In the genomic region with DNA sequence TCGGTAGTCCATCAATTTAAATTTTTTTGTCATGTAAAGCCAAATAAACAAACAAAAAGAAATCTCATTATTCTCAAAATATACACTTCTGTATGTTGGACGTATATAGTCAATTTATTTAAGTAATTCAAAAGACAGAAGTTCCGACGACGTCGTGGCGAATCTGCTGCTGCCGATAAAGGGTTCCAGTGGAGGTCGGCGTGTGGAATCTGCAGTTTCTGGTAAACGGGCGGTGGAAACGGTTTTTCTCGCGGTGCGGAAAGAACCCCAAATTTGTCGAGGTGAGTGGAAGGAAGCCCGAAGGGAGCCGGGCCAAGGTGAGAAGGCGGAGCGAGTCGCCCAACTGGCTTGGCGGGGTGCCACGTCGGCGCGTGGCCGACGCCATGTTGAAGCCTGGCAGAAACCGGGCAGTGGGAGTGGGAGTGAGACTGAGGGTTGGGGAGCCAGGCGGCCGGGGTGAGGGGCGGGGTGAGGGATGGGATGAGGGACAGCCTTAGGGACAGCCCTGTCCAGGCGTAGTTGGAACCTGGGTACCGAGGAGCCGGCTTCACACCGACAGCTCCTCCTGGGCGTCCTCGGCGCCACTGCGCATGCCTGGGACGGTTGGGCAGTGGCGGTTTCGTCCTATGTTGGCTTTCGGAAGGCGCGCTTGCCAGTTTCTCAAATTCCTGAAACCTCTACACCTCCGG, we compare ENCODE assay signal across 8 mouse cellular contexts. TPM values are rescaled to one million over a fixed set of nuclear protein-coding genes. Genes with fewer than 3 reads are reported as not detected.
DNase-seq lines count a peak whose midpoint lies in the region; ATAC-seq and TF ChIP-seq lines count a peak whose summit lies in the region.

A gene (plus strand): TSS at position 169 of the 689 bp plus-strand sequence.

- H3K9ac ChIP-seq in heart, embryonic 14.5 days (ENCODE audit: low read length), result peak within 1 kb of the TSS; percentile 77
- peak within 1 kb of the TSS; percentile 96 for H3K9ac ChIP-seq in liver, embryonic 14.5 days (replicated peaks)
- H3K9ac ChIP-seq in neural tube, embryonic 11.5 days (ENCODE audit: low read length), result peak within 1 kb of the TSS; percentile 75
- H3K9ac ChIP-seq in stomach, postnatal 0 days (ENCODE audit: low read length), result peak within 1 kb of the TSS; percentile 83

- peaks cover 9 to 13% of the 10 kb centered on the region in 2 experiments for H3K4me1 ChIP-seq in heart, embryonic 14.5 days (ENCODE audit: control insufficient read depth in 2 of 2, insufficient read depth in 2 of 2, low read length in 2 of 2)
- peaks cover 5 to 12% of the 10 kb centered on the region in 2 experiments for H3K4me1 ChIP-seq in liver, embryonic 14.5 days (replicated peaks; ENCODE audit: control insufficient read depth in 2 of 2, insufficient read depth in 2 of 2, low read length in 1 of 2)
- 0 out of 2 replicates have a peak, but pooled peaks cover 3% of the 10 kb centered on the region for H3K4me1 ChIP-seq in neural tube, embryonic 11.5 days (ENCODE audit: control insufficient read depth, insufficient read depth, low read length)
- peaks cover 4% of the 10 kb centered on the region; the same call in 1 of the 2 replicates for H3K4me1 ChIP-seq in stomach, postnatal 0 days (replicated peaks; ENCODE audit: control insufficient read depth, insufficient read depth)

- ATAC-seq in CD4-positive, CD25-positive, alpha-beta regulatory T cell, adult 4 months, result peak; percentile 72
- peak; percentile 90 for ATAC-seq in heart, embryonic 14.5 days (ENCODE audit: insufficient number of reproducible peaks, insufficient read depth, low FRiP score, low read depth)
- ATAC-seq in liver, embryonic 14.5 days (ENCODE audit: insufficient read depth), result peak; percentile 85
- ATAC-seq in neural tube, embryonic 11.5 days (ENCODE audit: insufficient read depth, low FRiP score, low TSS enrichment), result peak; percentile 92
- ATAC-seq in stomach, postnatal 0 days (ENCODE audit: low FRiP score, low TSS enrichment), result peak; percentile 83

- no peaks in the 10 kb centered on the region for H3K9me3 ChIP-seq in heart, embryonic 14.5 days (ENCODE audit: control insufficient read depth, low read length)
- no peaks in the 10 kb centered on the region for H3K9me3 ChIP-seq in liver, embryonic 14.5 days (ENCODE audit: control insufficient read depth, low read length)
- no peaks in the 10 kb centered on the region for H3K9me3 ChIP-seq in neural tube, embryonic 11.5 days (ENCODE audit: control insufficient read depth, low read length)
- no peaks in the 10 kb centered on the region for H3K9me3 ChIP-seq in stomach, postnatal 0 days (ENCODE audit: control insufficient read depth, low read length)

- H3K27ac ChIP-seq in heart, embryonic 14.5 days (replicated peaks in 1 of 2; ENCODE audit: control insufficient read depth in 1 of 2, insufficient read depth in 1 of 2, low read depth in 2 of 2, low read length in 2 of 2), result peak within 1 kb of the TSS; percentile 97 to 100
- peak within 1 kb of the TSS; percentile 93 for H3K27ac ChIP-seq in liver, embryonic 14.5 days
- peak within 1 kb of the TSS; percentile 95 for H3K27ac ChIP-seq in neural tube, embryonic 11.5 days (ENCODE audit: low read depth, low read length)
- H3K27ac ChIP-seq in stomach, postnatal 0 days (replicated peaks), result peak within 1 kb of the TSS; percentile 100

- TF ChIP-seq EP300 in liver, embryonic 14.5 days (IDR thresholded peaks at IDR 0.05; ENCODE audit: low read depth), result peak; percentile 50
- TF ChIP-seq EP300 in stomach, postnatal 0 days (optimal IDR thresholded peaks at IDR 0.05), result peak; percentile 85

- 0 out of 2 replicates have a peak, but pooled peaks cover 6% of the 10 kb centered on the region for H3K36me3 ChIP-seq in heart, embryonic 14.5 days (ENCODE audit: control insufficient read depth, insufficient read depth, low read length)
- H3K36me3 ChIP-seq in liver, embryonic 14.5 days (replicated peaks; ENCODE audit: control insufficient read depth, insufficient read depth, low read depth), result no peaks in the 10 kb centered on the region
- no peaks in the 10 kb centered on the region for H3K36me3 ChIP-seq in neural tube, embryonic 11.5 days (ENCODE audit: control insufficient read depth, insufficient read depth, low read length)
- H3K36me3 ChIP-seq in stomach, postnatal 0 days (ENCODE audit: control insufficient read depth, insufficient read depth, low read length), result no peaks in the 10 kb centered on the region

- peak; percentile 81 for DNase-seq in c-Kit-negative CD71-positive TER-119-positive erythroid progenitor cells, embryonic 14.5 days (ENCODE audit: low read depth, low spot score)
- DNase-seq in fibroblast of lung, adult 2 months (ENCODE audit: low read depth), result peak; percentile 85
- DNase-seq in kidney, postnatal 14 days, result peak; percentile 94
- DNase-seq in liver, embryonic 14.5 days (ENCODE audit: low read depth in 3 of 3, low spot score in 3 of 3), result peak; percentile 73 to 78 (median 76)
- peak; percentile 88 for DNase-seq in neural tube, embryonic 11.5 days (ENCODE audit: low spot score)
- DNase-seq in stomach, postnatal 0 days (ENCODE audit: low spot score), result peak; percentile 93

- under 1% methylated on average over 48 of the region's 48 CpGs for WGBS in heart, embryonic 14.5 days
- under 1% methylated on average over 48 of the region's 48 CpGs for WGBS in liver, embryonic 14.5 days (ENCODE audit: insufficient replicate concordance)
- under 1% methylated on average over 47 of the region's 48 CpGs for WGBS in neural tube, embryonic 11.5 days
- WGBS in stomach, postnatal 0 days, result under 1% methylated on average over 47 of the region's 48 CpGs

- peak; percentile 23; the same call in 1 of the 2 replicates for TF ChIP-seq CTCF in liver, embryonic 14.5 days (IDR thresholded peaks at IDR 0.05; ENCODE audit: low read depth)
- TF ChIP-seq CTCF in stomach, postnatal 0 days (IDR thresholded peaks at IDR 0.05; ENCODE audit: low read depth), result no peak

- H3K27me3 ChIP-seq in heart, embryonic 14.5 days (ENCODE audit: control insufficient read depth, insufficient read depth, low read length), result no peaks in the 10 kb centered on the region
- H3K27me3 ChIP-seq in liver, embryonic 14.5 days (ENCODE audit: control insufficient read depth, insufficient read depth, low read length), result no peaks in the 10 kb centered on the region
- H3K27me3 ChIP-seq in neural tube, embryonic 11.5 days (ENCODE audit: control insufficient read depth, insufficient read depth, low read length), result no peaks in the 10 kb centered on the region
- H3K27me3 ChIP-seq in stomach, postnatal 0 days (ENCODE audit: control insufficient read depth, insufficient read depth, low read length), result no peaks in the 10 kb centered on the region

- peak within 1 kb of the TSS; percentile 86 for H3K4me2 ChIP-seq in heart, embryonic 14.5 days (ENCODE audit: low read length)
- H3K4me2 ChIP-seq in liver, embryonic 14.5 days (ENCODE audit: low read depth), result peak within 1 kb of the TSS; percentile 91
- peak within 1 kb of the TSS; percentile 71 for H3K4me2 ChIP-seq in neural tube, embryonic 11.5 days (ENCODE audit: low read depth)
- H3K4me2 ChIP-seq in stomach, postnatal 0 days (replicated peaks; ENCODE audit: low read depth), result peak within 1 kb of the TSS; percentile 74

- H3K4me3 ChIP-seq in heart, embryonic 14.5 days (ENCODE audit: control insufficient read depth in 1 of 2, insufficient read depth in 1 of 2, low read depth in 1 of 2, low read length in 2 of 2), result peak within 1 kb of the TSS; percentile 50 to 96
- peak within 1 kb of the TSS; percentile 69 to 93 for H3K4me3 ChIP-seq in liver, embryonic 14.5 days (ENCODE audit: insufficient read depth in 1 of 2, low read depth in 2 of 2, low read length in 2 of 2)
- peak within 1 kb of the TSS; percentile 59 for H3K4me3 ChIP-seq in neural tube, embryonic 11.5 days (ENCODE audit: low read depth, low read length)
- H3K4me3 ChIP-seq in stomach, postnatal 0 days (ENCODE audit: low read depth, low read length), result peak within 1 kb of the TSS; percentile 67

RNA-seq across cellular contexts. Expression of the gene that starts here (rescaled TPM):
- 10 to 100 TPM in 1 of 2 experiments, 1 to 10 TPM in 1; 4.7 to 14.2 TPM for polyA plus RNA-seq in CD4-positive, CD25-positive, alpha-beta regulatory T cell, adult 4 months (2017; shearing (Covaris generic))
- 9.6 and 11.5 TPM in 2 replicates for polyA plus RNA-seq in heart, embryonic 14.5 days (2014; fragmentation: Nextera tagmentation; extraction: Ambion mirVana)
- polyA plus RNA-seq in liver, embryonic 14.5 days (2012; rRNA removed), result 3.0 and 7.4 TPM in 2 replicates
- 4.5 and 5.8 TPM in 2 replicates for polyA plus RNA-seq in liver, embryonic 14.5 days (2014; fragmentation: Nextera tagmentation; extraction: Ambion mirVana)
- 14.7 TPM in 2 replicates for polyA plus RNA-seq in neural tube, embryonic 11.5 days (2014; fragmentation: Nextera tagmentation; extraction: Ambion mirVana)
- 9.1 and 10.8 TPM in 2 replicates for polyA plus RNA-seq in stomach, postnatal 0 days (2015; fragmentation: Nextera tagmentation; extraction: Ambion mirVana)

Comparison
In these comparisons a context has a peak if more than half of its experiments do, and no peak if none do; other contexts are left out.
1. Peak in every context shown above with its lines: DNase-seq, ATAC-seq, H3K4me3 ChIP-seq and H3K27ac ChIP-seq.